Mouse (Mus musculus) T-helper 1 cell (primary cell): ENCODE measurements around the gene Rfx1.

Experiments used
- in situ Hi-C: fragments of 300-600 bp; cut with MboI, MseI; formaldehyde crosslinking; loops from one replicate; pipeline ENCODE4 v1.15.1; 2025; ENCODE audit warnings: high pct_unique_total_duplicates

Gene Rfx1

DNA sequence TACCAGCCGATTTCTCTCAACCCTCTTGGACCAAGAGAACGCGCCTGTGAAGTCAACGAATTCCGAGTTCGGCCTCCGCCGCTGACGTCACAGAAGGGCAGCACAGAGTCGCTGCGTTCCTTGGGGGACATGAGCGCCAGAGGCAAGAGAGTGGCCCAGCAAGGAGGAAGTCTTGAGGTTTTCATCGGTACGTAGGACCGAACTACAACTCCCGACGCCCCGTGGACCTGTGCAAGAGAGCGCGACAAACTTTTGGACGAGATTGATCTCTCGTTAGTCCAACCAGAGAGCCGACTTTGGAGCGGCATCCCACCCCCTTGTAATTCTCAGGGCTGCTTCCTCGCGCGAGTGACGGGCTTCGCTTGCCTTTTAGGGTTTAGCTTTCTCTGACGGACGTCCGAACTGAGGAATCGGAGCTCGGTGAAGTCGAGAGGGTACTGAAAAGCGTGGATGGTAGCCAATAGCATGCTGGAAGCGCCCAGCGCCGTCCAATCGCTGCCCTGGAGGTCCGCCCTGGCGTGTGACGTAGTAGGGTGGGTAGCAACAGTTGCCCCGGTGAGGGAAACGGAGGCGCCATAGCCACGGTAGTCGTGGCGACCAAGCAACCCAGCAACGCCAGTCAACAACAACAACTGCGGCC, at the start of gene Rfx1:
Rfx1 (plus strand) TSS at position 544 of the 640 bp plus-strand sequence.
- in situ Hi-C loops = no loop called here

GRCm38 (mm10) chr8:84019738-84020137, 46.9 kb upstream of the Rfx1 start:
- in situ Hi-C loops = loop anchor here (10.0 kb wide), 1 partner anchor 345 kb away; no protein-coding TSS in a partner anchor

DNA sequence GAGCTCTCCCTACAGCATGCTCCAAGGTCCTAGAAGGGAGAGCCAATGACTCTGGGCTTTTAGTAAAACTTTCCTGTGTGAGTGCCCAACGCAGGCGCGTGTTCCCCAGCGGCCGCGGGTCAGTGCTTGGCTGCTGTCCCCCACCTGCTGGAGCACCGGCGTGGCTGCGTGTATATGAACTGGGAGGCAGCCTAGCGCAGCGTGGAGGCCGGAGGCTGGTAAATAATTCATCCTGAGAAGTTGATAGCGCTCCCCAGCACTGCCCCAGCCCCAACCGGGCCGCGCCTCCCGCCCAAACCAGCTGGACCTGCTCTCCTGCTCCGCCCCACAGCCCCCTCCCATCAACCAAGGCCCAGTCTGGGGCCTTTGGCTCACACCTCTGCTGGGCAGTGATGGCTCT, 45.5 kb upstream of the Rfx1 start, which contains the start of gene Palm3:
Palm3 (plus strand) TSS at position 376 of the 400 bp plus-strand sequence.
- in situ Hi-C loops = no loop called here

DNA sequence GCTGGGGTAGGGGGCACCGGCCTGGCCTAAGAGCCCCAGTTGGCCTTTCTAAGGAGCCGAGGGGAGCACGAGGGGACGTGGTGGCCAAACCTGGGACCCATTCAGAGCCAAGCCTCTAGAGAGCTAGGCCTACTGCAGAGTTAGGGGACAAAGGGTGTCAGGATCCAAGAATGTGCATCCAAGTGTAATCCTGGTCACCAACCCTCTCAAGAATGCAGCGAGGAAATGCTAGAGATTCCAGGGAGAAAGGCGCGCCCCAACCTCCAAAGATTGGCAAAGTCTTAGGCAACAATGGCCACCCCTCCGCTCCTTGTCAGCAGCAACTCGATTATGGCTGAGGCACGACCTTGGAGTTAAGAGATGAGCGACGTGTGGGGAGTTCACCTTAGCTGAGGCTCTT, 45.1 kb upstream of the Rfx1 start:
- in situ Hi-C loops = no loop called here

DNA sequence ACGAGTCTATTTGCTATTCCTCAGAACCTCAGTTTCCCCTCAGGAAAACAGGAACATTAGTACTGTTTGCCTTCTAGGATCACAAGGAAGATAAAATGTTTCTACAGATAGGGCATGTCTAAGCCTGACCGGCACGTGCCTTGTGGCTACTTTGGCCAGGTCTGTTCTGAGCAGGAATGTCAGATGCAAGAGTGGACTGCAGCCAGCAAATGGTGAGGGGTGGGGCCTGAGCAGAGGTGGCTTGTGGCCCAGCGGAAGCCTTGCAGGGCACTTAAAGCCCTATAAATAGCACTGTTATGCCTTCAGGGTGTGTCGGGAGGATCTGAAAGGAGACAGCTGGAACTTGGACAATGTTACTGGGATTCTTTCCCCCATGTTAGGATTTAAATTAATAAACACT, 43.5 kb upstream of the Rfx1 start:
- in situ Hi-C loops = no loop called here

- in situ Hi-C loops = no loop called here
Observed at GRCm38 (mm10) chr8:84023631-84024030, 43.0 kb upstream of the Rfx1 start.

GRCm38 (mm10) chr8:84024171-84024570, 42.5 kb upstream of the Rfx1 start:
- in situ Hi-C loops = no loop called here

DNA sequence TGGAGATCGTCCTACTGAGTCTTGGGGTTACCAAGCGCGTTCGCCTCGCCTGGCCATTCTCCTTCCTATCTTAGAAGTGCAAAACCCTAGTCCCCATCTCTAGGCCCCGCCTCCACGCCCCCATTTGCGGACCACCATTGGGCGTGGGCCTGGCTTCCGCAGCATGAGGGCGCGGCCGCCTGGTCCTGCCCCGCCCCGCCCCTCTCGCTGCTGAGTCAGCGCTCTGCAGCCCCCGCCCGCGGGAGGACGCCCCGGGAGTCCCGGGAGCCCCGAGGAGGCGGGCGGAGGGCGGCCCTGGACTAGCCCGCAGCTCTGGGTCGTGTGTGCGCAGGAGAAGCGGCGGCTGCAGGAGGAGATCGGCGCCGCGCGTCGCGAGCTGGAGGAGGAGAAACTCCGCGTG, 40.8 kb upstream of the Rfx1 start:
- in situ Hi-C loops = no loop called here

DNA sequence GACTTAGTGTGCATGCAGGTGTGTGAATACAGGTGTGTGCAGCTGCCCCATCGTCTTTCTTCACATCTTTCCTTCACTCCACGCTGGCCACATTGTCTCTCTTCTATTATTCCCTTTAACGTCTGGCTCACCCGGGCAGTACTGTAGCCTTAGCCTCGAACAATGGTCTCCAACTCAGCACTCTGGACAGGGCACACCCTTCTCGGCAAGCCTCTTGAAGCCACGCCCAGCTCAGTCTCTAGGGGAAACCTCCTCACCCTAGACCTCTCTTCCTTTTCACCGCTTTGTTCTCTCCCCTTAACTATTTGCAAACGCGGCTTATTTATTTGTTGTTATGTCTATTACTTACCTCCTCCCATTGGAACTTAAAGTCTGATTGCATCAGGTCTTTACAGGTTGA, 39.2 kb upstream of the Rfx1 start:
- in situ Hi-C loops = no loop called here

GRCm38 (mm10) chr8:84029272-84029671, 37.4 kb upstream of the Rfx1 start:
- in situ Hi-C loops = no loop called here

DNA sequence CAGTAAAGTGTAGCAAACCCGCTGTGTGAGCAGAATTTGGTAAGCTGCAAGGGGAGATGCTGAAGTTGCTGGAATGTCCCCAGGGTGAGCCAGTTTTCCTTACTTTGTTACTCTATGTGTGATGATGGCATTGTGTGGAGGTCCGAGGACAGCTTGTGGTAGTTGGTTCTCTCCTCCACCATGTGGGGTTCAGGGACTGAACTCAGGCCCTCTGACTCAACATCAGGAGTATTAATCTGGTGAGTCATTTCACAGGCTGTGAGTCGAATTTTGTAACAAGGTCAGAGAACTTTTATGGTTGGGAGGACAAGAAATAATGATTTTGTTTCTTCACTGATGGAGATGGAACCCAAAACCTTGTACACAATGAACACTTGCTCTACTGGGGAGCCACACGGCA, 33.9 kb upstream of the Rfx1 start:
- in situ Hi-C loops = no loop called here

GRCm38 (mm10) chr8:84038015-84038414, 28.6 kb upstream of the Rfx1 start:
- in situ Hi-C loops = no loop called here

DNA sequence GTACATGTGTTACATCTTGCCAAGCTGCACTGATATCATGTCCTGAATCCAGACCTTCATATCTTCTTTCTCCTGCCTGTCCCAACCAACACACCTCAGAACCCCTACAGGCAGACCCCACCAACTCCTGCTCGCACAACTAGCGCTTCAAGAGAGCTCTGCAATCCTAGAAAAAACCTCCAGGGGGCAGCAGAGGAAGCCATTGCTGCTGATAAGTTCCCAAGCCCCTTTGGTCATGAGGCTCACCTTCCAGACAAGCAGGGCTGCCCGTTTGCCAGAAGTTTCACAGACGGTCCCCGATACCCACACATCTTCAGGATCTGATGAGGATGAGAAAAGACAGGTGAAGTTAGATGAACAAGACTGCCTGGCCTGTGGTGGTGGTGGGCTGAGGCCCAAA, 27.6 kb upstream of the Rfx1 start:
- in situ Hi-C loops = no loop called here

DNA sequence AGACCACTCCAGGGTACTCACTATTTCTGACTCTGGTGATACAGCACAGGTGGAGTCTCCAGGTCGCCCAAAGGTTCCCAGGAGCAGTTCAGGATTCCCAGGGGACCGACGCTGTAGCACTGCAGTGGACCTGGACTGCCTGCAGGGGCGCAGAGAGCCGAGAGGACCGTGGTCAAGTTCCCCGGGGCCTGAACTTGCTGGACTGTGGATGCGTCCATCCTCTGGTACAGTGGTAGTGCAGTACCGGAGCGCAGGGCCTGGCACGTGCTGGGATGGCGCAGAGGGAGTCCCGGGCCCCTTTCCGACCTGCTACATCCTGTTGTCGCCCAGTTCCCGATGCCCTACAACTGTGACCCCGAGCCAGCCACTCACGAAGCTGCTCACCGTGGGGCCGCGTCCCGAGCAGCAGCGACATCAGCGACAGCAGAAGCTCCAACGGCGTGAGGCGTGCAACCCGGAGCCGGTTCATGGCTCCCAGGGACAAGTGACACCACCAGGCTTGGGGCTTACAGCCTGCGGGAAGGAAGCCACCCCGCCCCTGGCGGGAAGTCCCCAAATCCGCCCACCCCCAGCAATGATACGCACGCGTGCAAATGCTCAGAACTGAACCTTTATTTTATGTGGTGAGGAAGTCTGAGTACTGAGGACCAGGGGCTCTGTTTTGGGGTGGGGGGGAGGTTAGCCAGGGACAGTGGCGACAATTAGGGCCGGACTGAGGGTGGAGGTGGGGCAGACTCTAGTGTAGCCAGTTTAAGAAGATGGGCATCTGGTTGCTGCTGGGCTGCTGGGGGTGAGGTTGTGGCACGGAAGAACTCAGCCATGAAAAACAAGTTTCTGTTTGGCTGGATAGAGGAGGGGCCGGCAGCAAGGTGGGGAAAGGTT, 24.3 kb upstream of the Rfx1 start, which contains the start of gene Il27ra:
Il27ra (minus strand) TSS at position 524 of the 882 bp plus-strand sequence.
- in situ Hi-C loops = no loop called here

DNA sequence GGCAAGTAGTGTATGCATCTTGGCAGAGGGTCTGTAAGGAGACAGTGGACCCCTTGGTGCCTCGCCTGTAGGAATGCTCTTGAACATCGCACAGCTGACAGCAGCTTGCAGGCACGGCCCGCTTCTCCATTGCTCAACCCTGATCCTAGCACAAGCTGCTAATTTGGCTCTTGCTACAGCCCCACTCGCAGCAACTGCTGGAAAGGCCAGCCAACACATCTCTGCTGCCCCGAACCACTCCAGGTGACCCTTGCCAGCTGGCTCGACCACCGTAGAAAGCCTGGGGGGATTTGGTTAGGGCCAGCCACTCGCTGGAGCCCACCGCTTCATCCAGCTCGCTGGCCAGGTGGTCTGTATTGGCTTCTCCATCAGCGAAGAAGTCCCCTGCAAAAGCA, 23.7 kb upstream of the Rfx1 start:
- in situ Hi-C loops = no loop called here

DNA sequence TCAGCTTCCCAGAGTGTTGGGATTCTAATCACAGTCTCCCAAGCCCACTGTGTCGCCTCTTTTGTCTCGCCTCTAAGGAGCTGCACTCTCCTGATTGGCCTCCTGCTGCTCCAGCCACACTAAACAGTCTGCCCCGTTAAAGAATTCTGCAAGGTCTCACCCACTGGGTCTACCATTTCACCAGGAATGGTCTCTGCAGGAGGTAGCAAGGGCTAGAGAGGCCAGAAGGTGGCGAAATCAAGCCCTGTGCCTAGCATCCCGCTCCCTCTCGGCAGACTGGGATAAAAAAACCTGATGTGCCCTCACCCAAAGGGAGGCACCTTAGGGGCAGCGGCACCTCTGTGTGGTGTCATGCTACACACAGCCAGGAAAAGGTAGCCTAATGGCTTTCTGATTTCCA, 22.5 kb upstream of the Rfx1 start:
- in situ Hi-C loops = no loop called here

GRCm38 (mm10) chr8:84044900-84045299, 21.7 kb upstream of the Rfx1 start, which contains the start of gene Rln3:
Rln3 (minus strand) TSS chr8:84045000.
- in situ Hi-C loops = no loop called here

DNA sequence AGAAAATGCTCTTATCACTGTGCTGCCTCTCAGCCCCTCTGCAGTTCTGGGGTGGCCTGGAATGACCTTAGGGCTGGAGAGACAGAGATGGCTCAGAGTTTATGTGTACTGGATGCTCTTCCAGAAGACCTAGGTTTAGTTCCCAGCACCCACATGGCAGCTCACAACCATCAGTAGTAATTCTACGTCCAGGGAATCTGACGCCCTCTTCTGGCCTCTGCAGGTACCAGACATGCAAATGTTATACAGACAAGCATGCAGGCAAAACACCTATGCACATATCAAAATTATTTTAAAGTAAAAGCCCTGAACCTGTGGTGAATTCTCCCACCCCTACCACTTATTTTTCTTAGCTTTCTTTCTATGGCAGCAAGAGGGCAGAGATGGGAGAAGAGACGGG, 20.1 kb upstream of the Rfx1 start:
- in situ Hi-C loops = no loop called here

DNA sequence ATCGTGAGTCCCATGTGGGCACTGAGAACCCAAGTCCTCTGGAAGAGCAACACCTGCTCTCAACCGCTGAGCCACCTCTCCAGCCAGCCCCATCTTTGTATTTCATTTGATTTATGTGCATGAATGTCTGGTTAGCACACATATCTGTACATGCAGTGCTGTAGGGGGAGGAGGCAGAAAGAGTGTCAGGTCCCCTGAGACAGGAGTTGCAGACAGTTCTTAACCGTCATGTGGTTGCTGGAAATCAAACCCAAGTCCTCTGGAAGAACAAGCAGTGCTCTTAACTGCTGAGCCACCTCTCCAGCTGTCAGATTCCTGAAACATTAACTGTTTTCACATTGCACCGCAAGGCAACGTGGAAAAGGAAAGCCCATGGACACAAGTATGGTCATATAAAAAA, 18.5 kb upstream of the Rfx1 start:
- in situ Hi-C loops = no loop called here

DNA sequence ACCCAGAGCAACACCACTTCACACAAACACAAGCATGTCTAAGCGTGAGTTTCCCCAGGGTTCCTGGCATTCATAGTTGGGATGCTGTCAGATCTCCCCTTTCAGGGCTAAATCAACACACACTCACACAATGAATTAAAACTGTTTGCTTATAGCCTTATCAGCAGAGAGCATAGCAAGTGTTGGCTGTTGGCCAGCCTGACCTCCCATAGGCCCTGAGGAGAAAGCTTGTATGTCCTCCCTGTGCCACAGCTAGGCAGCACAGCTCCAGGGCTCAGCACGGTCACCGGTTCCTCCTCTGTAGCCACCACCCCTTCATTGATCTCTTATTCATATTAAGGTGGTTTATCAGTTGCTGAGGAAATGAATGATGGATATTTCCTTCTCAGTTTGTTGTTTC, 13.9 kb upstream of the Rfx1 start:
- in situ Hi-C loops = loop anchor here (5.0 kb wide), 1 partner anchor 40 kb away; no protein-coding TSS in a partner anchor

DNA sequence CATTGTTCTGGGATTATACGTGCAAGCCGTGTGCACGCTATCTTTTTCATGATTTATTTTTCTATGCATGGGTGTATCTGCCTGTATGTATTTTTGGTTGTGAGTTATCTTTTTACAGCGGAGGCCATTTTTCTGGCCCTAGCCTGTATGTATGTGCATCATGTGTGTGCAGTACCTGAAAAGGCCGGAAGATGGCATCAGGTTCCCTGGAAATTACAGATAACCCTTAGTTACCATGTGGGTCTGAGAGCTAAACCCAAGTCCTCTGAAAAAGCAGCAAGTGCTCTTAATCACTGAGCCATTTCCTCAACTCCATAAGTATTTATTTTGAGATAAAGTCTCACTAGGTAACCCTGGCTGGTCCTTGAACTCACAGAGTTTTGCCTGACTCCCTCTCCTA, 13.4 kb upstream of the Rfx1 start:
- in situ Hi-C loops = loop anchor here (5.0 kb wide), 1 partner anchor 39 kb away; no protein-coding TSS in a partner anchor

DNA sequence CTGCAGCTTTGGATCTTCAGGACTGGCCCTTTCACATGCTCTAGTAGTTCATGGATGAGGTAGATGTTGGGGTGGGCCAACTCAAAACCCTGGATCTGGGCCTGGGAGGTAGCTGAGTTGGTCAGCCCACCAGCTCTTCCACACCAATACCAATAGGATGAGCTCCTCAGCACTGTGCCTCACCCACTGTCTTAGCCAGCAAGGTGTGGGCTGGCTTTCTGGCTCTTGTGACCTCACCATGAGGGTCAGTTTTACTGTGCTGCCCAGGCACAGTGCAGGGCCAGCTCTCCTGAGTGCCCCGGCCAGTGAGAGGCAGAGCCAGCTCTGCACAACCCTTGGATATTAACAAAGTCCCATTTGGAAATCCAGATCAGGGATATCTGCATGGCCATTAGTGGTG, 8.8 kb upstream of the Rfx1 start:
- in situ Hi-C loops = no loop called here

DNA sequence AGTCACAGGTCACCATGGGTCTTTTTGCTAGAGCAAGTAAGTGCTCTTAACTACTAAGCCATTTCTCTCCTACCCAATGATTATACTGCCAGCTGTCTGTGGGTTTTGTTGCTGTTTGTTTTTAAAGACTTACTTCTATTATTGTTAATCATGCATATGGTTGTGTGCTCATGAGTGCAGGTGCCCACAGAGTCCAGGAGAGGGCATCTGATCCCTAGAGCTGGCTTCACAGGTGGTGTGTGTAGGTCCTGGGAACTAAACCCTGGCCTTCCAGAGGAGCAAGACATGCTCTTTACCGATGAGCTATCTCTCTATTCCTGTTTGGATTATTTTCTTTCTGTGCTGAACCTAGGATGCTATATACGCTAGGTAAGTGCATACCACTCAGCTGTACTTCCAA, 7.4 kb upstream of the Rfx1 start:
- in situ Hi-C loops = no loop called here
